Mouse (Mus musculus): Measurements from ENCODE around the gene Stambpl1. TPM values are rescaled to one million over a fixed set of nuclear protein-coding genes. Genes with fewer than 3 reads are reported as not detected.

The Stambpl1 gene
- total and polyA plus RNA-seq, 2 experiments from 2014 or later = 19.3 to 31.4 TPM

DNA sequence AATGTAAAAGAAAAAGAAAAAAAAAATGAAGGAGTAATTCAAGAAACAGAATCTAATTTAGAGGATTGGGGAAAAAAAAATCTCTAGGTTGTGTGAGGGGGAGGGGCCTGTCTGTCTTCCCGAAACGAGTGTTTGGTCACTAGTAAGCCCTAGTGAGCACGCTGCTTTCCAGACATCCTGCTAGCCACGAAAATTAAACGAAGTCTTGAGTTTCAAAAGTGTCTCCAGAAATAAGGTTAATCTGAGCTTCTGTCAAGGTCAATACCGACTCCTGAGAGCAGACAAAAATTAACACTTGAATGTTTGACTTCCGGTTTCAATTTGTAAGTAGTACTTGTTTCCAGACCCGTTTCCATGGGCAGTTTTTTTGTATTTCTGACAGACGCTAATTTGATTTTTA is 1.1 kb downstream of the Stambpl1 start:
- peak; percentile 37 for DNase-seq (ENCODE audit: low spot score)
- peak overlapping the region; percentile 95; the same call in 1 of the 2 replicates for H3K9ac ChIP-seq (replicated peaks; ENCODE audit: low read length, poor library complexity, severe bottlenecking)
- no peaks in the 10 kb centered on the region for H3K27me3 ChIP-seq (ENCODE audit: insufficient read depth, low read length)
- peak overlapping the region; percentile 82 for H3K4me3 ChIP-seq (ENCODE audit: low read depth, low read length)
- ATAC-seq (ENCODE audit: low FRiP score) = no peak
- H3K4me2 ChIP-seq (ENCODE audit: low read depth, low read length, poor library complexity, severe bottlenecking) = peak overlapping the region; percentile 87
- no peaks in the 10 kb centered on the region for H3K36me3 ChIP-seq (ENCODE audit: insufficient read depth, low read length)
- TF ChIP-seq CTCF (IDR thresholded peaks at IDR 0.05) = no peak
- H3K4me1 ChIP-seq (ENCODE audit: insufficient read depth, low read length) = no peaks in the 10 kb centered on the region
- 6% methylated on average over 9 of the region's 9 CpGs for WGBS
- H3K27ac ChIP-seq (ENCODE audit: low read depth, low read length) = no peak overlapping the region
- no peaks in the 10 kb centered on the region for H3K9me3 ChIP-seq (ENCODE audit: low read length)

DNA sequence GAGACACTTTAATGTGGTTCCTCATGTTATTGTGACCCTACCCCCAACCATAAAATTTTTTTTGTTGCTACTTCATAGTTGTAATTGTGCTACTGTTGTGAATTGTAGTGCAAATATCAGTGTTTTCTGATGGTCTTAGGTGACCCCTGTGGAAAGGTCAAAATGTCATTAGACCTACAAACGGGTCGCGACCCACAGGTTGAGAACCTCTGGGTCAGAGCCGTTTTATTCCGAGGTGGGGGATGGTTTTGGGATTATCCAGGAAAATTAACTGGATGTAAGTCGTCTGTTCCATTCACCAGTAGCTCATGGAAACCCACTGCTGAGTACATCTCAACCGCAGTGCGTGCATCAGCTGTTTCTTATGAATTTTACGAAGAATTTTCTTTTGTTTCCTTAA is 1.7 kb downstream of the Stambpl1 start:
- peak overlapping the region; percentile 82 for H3K4me3 ChIP-seq (ENCODE audit: low read depth, low read length)
- no peak overlapping the region for H3K9ac ChIP-seq (replicated peaks; ENCODE audit: low read length, poor library complexity, severe bottlenecking)
- TF ChIP-seq CTCF (IDR thresholded peaks at IDR 0.05) = no peak
- H3K9me3 ChIP-seq (ENCODE audit: low read length) = no peaks in the 10 kb centered on the region
- H3K27me3 ChIP-seq (ENCODE audit: insufficient read depth, low read length) = no peaks in the 10 kb centered on the region
- 43% methylated on average over 9 of the region's 9 CpGs for WGBS
- no peak overlapping the region for H3K27ac ChIP-seq (ENCODE audit: low read depth, low read length)
- H3K36me3 ChIP-seq (ENCODE audit: insufficient read depth, low read length) = no peaks in the 10 kb centered on the region
- H3K4me2 ChIP-seq (ENCODE audit: low read depth, low read length, poor library complexity, severe bottlenecking) = peak overlapping the region; percentile 87
- DNase-seq (ENCODE audit: low spot score) (no peak), ATAC-seq (ENCODE audit: low FRiP score) (no peak)
- H3K4me1 ChIP-seq (ENCODE audit: insufficient read depth, low read length) = no peaks in the 10 kb centered on the region

DNA sequence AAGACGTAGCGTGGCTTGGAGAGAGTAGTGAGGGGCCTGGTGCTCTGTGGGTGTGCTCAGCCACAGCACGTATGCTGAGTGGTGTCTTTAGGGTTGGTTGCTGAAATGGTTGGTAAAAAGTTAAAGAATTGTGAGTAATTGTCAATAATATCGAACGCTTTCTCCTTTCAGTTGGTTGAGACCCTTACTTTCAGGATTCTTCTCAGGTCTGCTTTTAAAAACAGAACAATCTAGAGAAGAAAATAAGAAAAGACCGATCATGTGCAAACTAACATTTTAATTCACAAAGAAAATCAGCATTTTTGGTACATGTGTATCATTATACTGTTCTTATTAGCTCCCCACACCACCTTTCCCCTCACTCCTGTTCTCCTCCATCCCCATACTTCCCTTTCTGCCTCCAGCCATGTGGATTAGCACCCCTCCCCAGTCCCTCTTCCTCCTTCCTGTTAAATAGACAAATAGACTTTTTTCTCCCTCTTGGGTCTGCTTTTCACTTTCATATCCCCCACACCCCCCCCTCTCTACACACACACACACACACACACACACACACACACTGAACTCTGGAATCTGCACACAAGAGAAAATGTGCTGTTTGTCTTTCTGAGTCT is 2.2 kb downstream of the Stambpl1 start:
- Histone ChIP-seq H3K4me1 (ENCODE audit: insufficient read depth, low read length) (no peaks in the 10 kb centered on the region), H3K9me3 (ENCODE audit: low read length) (no peaks in the 10 kb centered on the region), H3K4me3 (ENCODE audit: low read depth, low read length) (peak overlapping the region; percentile 82), H3K36me3 (ENCODE audit: insufficient read depth, low read length) (no peaks in the 10 kb centered on the region), H3K27me3 (ENCODE audit: insufficient read depth, low read length) (no peaks in the 10 kb centered on the region), H3K27ac (ENCODE audit: low read depth, low read length) (no peak overlapping the region), H3K4me2 (ENCODE audit: low read depth, low read length, poor library complexity, severe bottlenecking) (peak overlapping the region; percentile 87), H3K9ac (replicated peaks; ENCODE audit: low read length, poor library complexity, severe bottlenecking) (no peak overlapping the region)
- no peak for ATAC-seq (ENCODE audit: low FRiP score)
- WGBS = 77% methylated on average over 6 of the region's 6 CpGs
- no peak for TF ChIP-seq CTCF (IDR thresholded peaks at IDR 0.05)
- DNase-seq (ENCODE audit: low spot score) = no peak

DNA sequence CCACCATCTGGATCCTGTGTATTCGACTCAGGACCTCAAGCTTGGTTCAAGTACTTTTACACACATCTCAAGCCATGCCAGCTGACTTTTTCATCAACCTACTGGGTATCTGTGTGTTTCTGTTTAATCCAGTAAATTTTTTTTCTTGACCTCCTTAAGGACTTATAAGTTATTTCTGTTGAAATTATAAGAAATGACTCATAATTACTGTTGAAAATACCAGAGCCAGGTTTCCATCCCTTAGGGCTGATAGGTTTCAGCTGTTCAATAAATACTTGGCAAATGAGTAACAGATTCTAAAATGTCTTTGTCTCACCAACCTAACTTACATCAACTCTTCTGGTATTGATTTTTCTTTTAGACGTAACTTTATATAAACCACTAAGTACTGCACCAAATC is 3.0 kb downstream of the Stambpl1 start:
- H3K4me3 ChIP-seq (ENCODE audit: low read depth, low read length) = no peak overlapping the region
- H3K4me1 ChIP-seq (ENCODE audit: insufficient read depth, low read length) = no peaks in the 10 kb centered on the region
- no peaks in the 10 kb centered on the region for H3K36me3 ChIP-seq (ENCODE audit: insufficient read depth, low read length)
- 80% methylated on average over 2 of the region's 2 CpGs for WGBS
- TF ChIP-seq CTCF (IDR thresholded peaks at IDR 0.05) = no peak
- DNase-seq (ENCODE audit: low spot score) = no peak
- no peaks in the 10 kb centered on the region for H3K27me3 ChIP-seq (ENCODE audit: insufficient read depth, low read length)
- H3K9ac ChIP-seq (replicated peaks; ENCODE audit: low read length, poor library complexity, severe bottlenecking) = no peak overlapping the region
- H3K4me2 ChIP-seq (ENCODE audit: low read depth, low read length, poor library complexity, severe bottlenecking) = no peak overlapping the region
- no peaks in the 10 kb centered on the region for H3K9me3 ChIP-seq (ENCODE audit: low read length)
- no peak for ATAC-seq (ENCODE audit: low FRiP score)
- H3K27ac ChIP-seq (ENCODE audit: low read depth, low read length) = no peak overlapping the region

DNA sequence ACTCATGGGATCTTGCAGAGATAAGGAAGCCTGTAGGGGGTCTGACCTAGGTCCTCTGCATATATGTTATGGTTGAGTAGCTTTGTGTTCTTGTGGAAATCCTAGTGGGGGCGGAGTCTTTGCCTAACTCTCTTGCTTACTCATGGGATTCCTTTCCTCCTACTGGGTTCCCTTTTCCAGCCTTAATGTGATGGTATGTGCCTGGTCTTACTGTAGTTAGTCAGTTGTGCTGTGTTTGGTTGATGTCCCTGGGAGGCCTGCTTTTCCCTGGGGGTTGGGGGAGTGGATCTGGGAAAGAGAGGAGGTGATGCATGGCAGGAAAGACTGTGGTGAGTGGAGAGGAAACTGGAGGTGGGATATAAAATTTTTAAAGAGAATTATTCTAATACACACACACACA is 6.0 kb downstream of the Stambpl1 start:
- 91% methylated on average over 1 of the region's 1 CpGs for WGBS
- Histone ChIP-seq H3K9ac (replicated peaks; ENCODE audit: low read length, poor library complexity, severe bottlenecking) (no peak overlapping the region), H3K27ac (ENCODE audit: low read depth, low read length) (no peak overlapping the region), H3K9me3 (ENCODE audit: low read length) (no peaks in the 10 kb centered on the region), H3K4me1 (ENCODE audit: insufficient read depth, low read length) (no peaks in the 10 kb centered on the region), H3K27me3 (ENCODE audit: insufficient read depth, low read length) (no peaks in the 10 kb centered on the region), H3K4me3 (ENCODE audit: low read depth, low read length) (no peak overlapping the region), H3K4me2 (ENCODE audit: low read depth, low read length, poor library complexity, severe bottlenecking) (no peak overlapping the region), H3K36me3 (ENCODE audit: insufficient read depth, low read length) (no peaks in the 10 kb centered on the region)
- DNase-seq (ENCODE audit: low spot score) (no peak), ATAC-seq (ENCODE audit: low FRiP score) (no peak)
- no peak for TF ChIP-seq CTCF (IDR thresholded peaks at IDR 0.05)

DNA sequence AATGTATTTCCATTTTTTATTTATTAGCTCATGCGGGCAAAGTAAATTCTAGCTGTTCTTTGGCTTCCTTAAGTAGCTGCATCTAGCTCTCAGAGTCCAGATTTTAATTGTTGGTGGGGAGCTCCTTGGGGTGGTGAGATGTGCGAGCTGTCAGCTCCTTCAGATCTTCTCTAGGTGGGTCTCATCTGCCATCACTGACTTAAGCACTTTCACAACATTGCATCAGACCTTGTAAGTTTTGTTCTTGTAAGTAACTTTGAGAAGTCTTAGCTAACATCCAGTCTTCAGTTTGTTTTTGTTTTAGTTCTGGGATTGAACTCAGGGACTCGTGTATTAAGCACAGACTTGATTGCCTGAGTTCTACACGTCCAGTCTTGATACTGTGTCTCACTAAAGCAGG is 6.9 kb downstream of the Stambpl1 start:
- no peak overlapping the region for H3K9ac ChIP-seq (replicated peaks; ENCODE audit: low read length, poor library complexity, severe bottlenecking)
- ATAC-seq (ENCODE audit: low FRiP score) (no peak), DNase-seq (ENCODE audit: low spot score) (no peak)
- H3K4me2 ChIP-seq (ENCODE audit: low read depth, low read length, poor library complexity, severe bottlenecking) = no peak overlapping the region
- H3K4me3 ChIP-seq (ENCODE audit: low read depth, low read length) = no peak overlapping the region
- no peaks in the 10 kb centered on the region for H3K9me3 ChIP-seq (ENCODE audit: low read length)
- H3K4me1 ChIP-seq (ENCODE audit: insufficient read depth, low read length) = no peaks in the 10 kb centered on the region
- WGBS = 89% methylated on average over 4 of the region's 4 CpGs
- no peak overlapping the region for H3K27ac ChIP-seq (ENCODE audit: low read depth, low read length)
- H3K36me3 ChIP-seq (ENCODE audit: insufficient read depth, low read length) = no peaks in the 10 kb centered on the region
- no peak for TF ChIP-seq CTCF (IDR thresholded peaks at IDR 0.05)
- H3K27me3 ChIP-seq (ENCODE audit: insufficient read depth, low read length) = no peaks in the 10 kb centered on the region
